Mouse (Mus musculus): ENCODE results near the gene Stoml3. TPM values are rescaled to one million over a fixed set of nuclear protein-coding genes. Genes with fewer than 3 reads are reported as not detected.

Stoml3 gene
- polyA plus RNA-seq, 1 experiment from 2014 or later = 0.17 TPM

DNA sequence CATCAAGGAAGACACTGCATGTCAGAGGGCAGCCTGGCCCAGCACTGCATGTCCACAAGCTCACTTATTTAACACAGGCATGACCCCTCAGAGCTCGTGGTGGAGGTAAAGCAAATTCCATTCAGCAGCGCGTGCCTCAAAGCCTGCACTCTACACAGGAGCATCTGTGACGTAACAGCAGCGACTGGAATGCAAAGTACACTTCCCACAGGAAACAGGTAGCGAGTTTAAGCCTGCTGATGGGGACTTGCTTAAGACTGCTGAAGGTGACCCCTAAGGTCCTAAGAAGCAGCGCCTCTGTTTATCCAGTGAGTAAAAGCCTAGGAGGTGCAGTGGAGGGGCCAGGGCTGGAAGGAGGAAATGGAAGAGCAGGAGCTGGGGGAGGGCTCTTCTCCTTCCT is 33.5 kb upstream of the Stoml3 start:
- H3K4me1 ChIP-seq (ENCODE audit: control insufficient read depth, insufficient read depth, low read length) = no peaks in the 10 kb centered on the region
- WGBS (ENCODE audit: insufficient replicate concordance) = 77% methylated on average over 7 of the region's 7 CpGs
- H3K36me3 ChIP-seq (ENCODE audit: control insufficient read depth, insufficient read depth, low read length) = peaks cover 20% of the 10 kb centered on the region
- no peaks in the 10 kb centered on the region for H3K9me3 ChIP-seq (replicated peaks; ENCODE audit: control insufficient read depth, low read length)
- no peaks in the 10 kb centered on the region for H3K27me3 ChIP-seq (ENCODE audit: control insufficient read depth, insufficient read depth, low read length)
- no peak overlapping the region for H3K4me3 ChIP-seq (ENCODE audit: low read depth, low read length)
- H3K27ac ChIP-seq (ENCODE audit: low read depth, low read length) = no peak overlapping the region
- no peak for ATAC-seq (replicated peaks; ENCODE audit: insufficient number of reproducible peaks, low FRiP score, low TSS enrichment)
- no peak overlapping the region for H3K9ac ChIP-seq (ENCODE audit: low read depth, low read length)
- H3K4me2 ChIP-seq = no peak overlapping the region

GRCm38 (mm10) chr3:53457750-53458149 is 30.7 kb upstream of the Stoml3 start:
- Histone ChIP-seq H3K36me3 (ENCODE audit: control insufficient read depth, insufficient read depth, low read length) (peaks cover 14% of the 10 kb centered on the region), H3K4me2 (no peak overlapping the region), H3K4me3 (ENCODE audit: low read depth, low read length) (no peak overlapping the region), H3K27ac (ENCODE audit: low read depth, low read length) (no peak overlapping the region), H3K9me3 (replicated peaks; ENCODE audit: control insufficient read depth, low read length) (no peaks in the 10 kb centered on the region), H3K4me1 (ENCODE audit: control insufficient read depth, insufficient read depth, low read length) (peaks cover 4% of the 10 kb centered on the region; the same call in 1 of the 2 replicates), H3K27me3 (ENCODE audit: control insufficient read depth, insufficient read depth, low read length) (no peaks in the 10 kb centered on the region), H3K9ac (ENCODE audit: low read depth, low read length) (no peak overlapping the region)
- ATAC-seq (replicated peaks; ENCODE audit: insufficient number of reproducible peaks, low FRiP score, low TSS enrichment) = no peak
- WGBS (ENCODE audit: insufficient replicate concordance) = 65% methylated on average over 5 of the region's 5 CpGs

- Histone ChIP-seq H3K4me3 (ENCODE audit: low read depth, low read length) (no peak overlapping the region), H3K9ac (ENCODE audit: low read depth, low read length) (no peak overlapping the region), H3K27ac (ENCODE audit: low read depth, low read length) (no peak overlapping the region), H3K27me3 (ENCODE audit: control insufficient read depth, insufficient read depth, low read length) (no peaks in the 10 kb centered on the region), H3K4me2 (no peak overlapping the region), H3K36me3 (ENCODE audit: control insufficient read depth, insufficient read depth, low read length) (peaks cover 10% of the 10 kb centered on the region), H3K4me1 (ENCODE audit: control insufficient read depth, insufficient read depth, low read length) (peaks cover 4% of the 10 kb centered on the region), H3K9me3 (replicated peaks; ENCODE audit: control insufficient read depth, low read length) (no peaks in the 10 kb centered on the region)
- 65% methylated on average over 9 of the region's 9 CpGs for WGBS (ENCODE audit: insufficient replicate concordance)
- ATAC-seq (replicated peaks; ENCODE audit: insufficient number of reproducible peaks, low FRiP score, low TSS enrichment) = no peak
Observed at GRCm38 (mm10) chr3:53460106-53460505, 28.3 kb upstream of the Stoml3 start.

DNA sequence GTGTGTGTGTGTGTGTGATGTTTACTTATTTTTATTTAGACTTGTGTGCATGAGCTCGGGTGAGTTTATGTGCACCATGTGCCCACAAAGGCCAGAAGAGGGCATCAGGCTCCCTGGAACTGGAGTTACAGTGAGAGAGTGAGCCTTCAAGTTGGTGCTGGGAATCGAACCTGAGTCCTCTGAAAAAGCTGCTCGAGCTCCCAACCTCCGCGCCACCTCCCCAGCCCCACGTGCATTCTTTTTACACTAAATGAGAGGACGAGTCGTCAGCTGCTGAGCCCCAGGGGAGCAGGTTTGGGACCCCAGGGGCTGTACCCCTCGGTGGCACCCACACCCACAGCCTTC is 25.8 kb upstream of the Stoml3 start:
- H3K27ac ChIP-seq (ENCODE audit: low read depth, low read length) = peak overlapping the region; percentile 73
- peaks cover 17% of the 10 kb centered on the region for H3K4me1 ChIP-seq (ENCODE audit: control insufficient read depth, insufficient read depth, low read length)
- H3K36me3 ChIP-seq (ENCODE audit: control insufficient read depth, insufficient read depth, low read length) = peaks cover 2% of the 10 kb centered on the region; the same call in 1 of the 2 replicates
- no peaks in the 10 kb centered on the region for H3K9me3 ChIP-seq (replicated peaks; ENCODE audit: control insufficient read depth, low read length)
- no peaks in the 10 kb centered on the region for H3K27me3 ChIP-seq (ENCODE audit: control insufficient read depth, insufficient read depth, low read length)
- peak overlapping the region; percentile 93 for H3K9ac ChIP-seq (ENCODE audit: low read depth, low read length)
- peak overlapping the region; percentile 96 for H3K4me3 ChIP-seq (ENCODE audit: low read depth, low read length)
- peak; percentile 11; the same call in 1 of the 2 replicates for ATAC-seq (replicated peaks; ENCODE audit: insufficient number of reproducible peaks, low FRiP score, low TSS enrichment)
- WGBS (ENCODE audit: insufficient replicate concordance) = 3% methylated on average over 9 of the region's 9 CpGs
- H3K4me2 ChIP-seq = peak overlapping the region; percentile 66

- WGBS (ENCODE audit: insufficient replicate concordance) = under 1% methylated on average over 52 of the region's 52 CpGs
- H3K27ac ChIP-seq (ENCODE audit: low read depth, low read length) = peak within 1 kb of the TSS; percentile 73
- peak within 1 kb of the TSS; percentile 93 for H3K9ac ChIP-seq (ENCODE audit: low read depth, low read length)
- peaks cover 2% of the 10 kb centered on the region; the same call in 1 of the 2 replicates for H3K36me3 ChIP-seq (ENCODE audit: control insufficient read depth, insufficient read depth, low read length)
- H3K27me3 ChIP-seq (ENCODE audit: control insufficient read depth, insufficient read depth, low read length) = no peaks in the 10 kb centered on the region
- peak; percentile 94 for ATAC-seq (replicated peaks; ENCODE audit: insufficient number of reproducible peaks, low FRiP score, low TSS enrichment)
- peak within 1 kb of the TSS; percentile 66 for H3K4me2 ChIP-seq
- peaks cover 17% of the 10 kb centered on the region for H3K4me1 ChIP-seq (ENCODE audit: control insufficient read depth, insufficient read depth, low read length)
- peak within 1 kb of the TSS; percentile 96 for H3K4me3 ChIP-seq (ENCODE audit: low read depth, low read length)
- H3K9me3 ChIP-seq (replicated peaks; ENCODE audit: control insufficient read depth, low read length) = no peaks in the 10 kb centered on the region
Observed at GRCm38 (mm10) chr3:53463046-53463764, 25.2 kb upstream of the Stoml3 start, which contains the start of the genes Nhlrc3 and Proser1. Gene Nhlrc3 (minus strand): TSS chr3:53463332. Gene Proser1 (plus strand): TSS chr3:53463666.

GRCm38 (mm10) chr3:53463765-53464114 is 24.7 kb upstream of the Stoml3 start:
- Histone ChIP-seq H3K4me2 (peak overlapping the region; percentile 66), H3K36me3 (ENCODE audit: control insufficient read depth, insufficient read depth, low read length) (no peaks in the 10 kb centered on the region; the same call in 1 of the 2 replicates), H3K9ac (ENCODE audit: low read depth, low read length) (peak overlapping the region; percentile 93), H3K27me3 (ENCODE audit: control insufficient read depth, insufficient read depth, low read length) (no peaks in the 10 kb centered on the region), H3K27ac (ENCODE audit: low read depth, low read length) (peak overlapping the region; percentile 73), H3K9me3 (replicated peaks; ENCODE audit: control insufficient read depth, low read length) (no peaks in the 10 kb centered on the region), H3K4me1 (ENCODE audit: control insufficient read depth, insufficient read depth, low read length) (peaks cover 21% of the 10 kb centered on the region), H3K4me3 (ENCODE audit: low read depth, low read length) (peak overlapping the region; percentile 96)
- WGBS (ENCODE audit: insufficient replicate concordance) = 0% methylated on average over 35 of the region's 35 CpGs
- peak; percentile 50; the same call in 1 of the 2 replicates for ATAC-seq (replicated peaks; ENCODE audit: insufficient number of reproducible peaks, low FRiP score, low TSS enrichment)

- H3K36me3 ChIP-seq (ENCODE audit: control insufficient read depth, insufficient read depth, low read length) = no peaks in the 10 kb centered on the region; the same call in 1 of the 2 replicates
- peak overlapping the region; percentile 73 for H3K27ac ChIP-seq (ENCODE audit: low read depth, low read length)
- peak overlapping the region; percentile 66 for H3K4me2 ChIP-seq
- no peak for ATAC-seq (replicated peaks; ENCODE audit: insufficient number of reproducible peaks, low FRiP score, low TSS enrichment)
- no peaks in the 10 kb centered on the region for H3K9me3 ChIP-seq (replicated peaks; ENCODE audit: control insufficient read depth, low read length)
- peak overlapping the region; percentile 93 for H3K9ac ChIP-seq (ENCODE audit: low read depth, low read length)
- under 1% methylated on average over 20 of the region's 20 CpGs for WGBS (ENCODE audit: insufficient replicate concordance)
- peaks cover 21% of the 10 kb centered on the region for H3K4me1 ChIP-seq (ENCODE audit: control insufficient read depth, insufficient read depth, low read length)
- H3K27me3 ChIP-seq (ENCODE audit: control insufficient read depth, insufficient read depth, low read length) = no peaks in the 10 kb centered on the region
- peak overlapping the region; percentile 96 for H3K4me3 ChIP-seq (ENCODE audit: low read depth, low read length)
Observed at GRCm38 (mm10) chr3:53464146-53464698, 24.2 kb upstream of the Stoml3 start.

DNA sequence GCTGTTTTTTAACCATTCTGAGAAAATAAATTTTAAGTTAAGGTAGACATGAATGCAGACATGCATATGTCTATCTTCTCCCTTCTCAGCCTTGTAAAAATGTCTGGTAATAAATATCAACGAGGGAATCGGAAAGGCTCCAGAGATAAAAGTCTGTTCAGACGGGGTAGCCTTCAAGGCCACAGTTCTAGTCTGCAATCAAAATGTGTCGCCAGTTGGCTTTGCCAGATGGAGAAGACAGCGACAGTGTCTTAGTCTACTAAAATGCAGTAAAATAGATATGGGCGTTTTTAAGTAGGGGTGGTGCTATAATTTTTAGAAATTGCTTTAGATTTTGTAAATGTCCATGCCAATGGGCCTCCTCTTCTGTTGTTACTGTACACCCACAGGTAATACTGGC is 23.1 kb upstream of the Stoml3 start:
- Histone ChIP-seq H3K9ac (ENCODE audit: low read depth, low read length) (peak overlapping the region; percentile 46; the same call in 1 of the 2 replicates), H3K4me1 (ENCODE audit: control insufficient read depth, insufficient read depth, low read length) (peaks cover 21% of the 10 kb centered on the region), H3K9me3 (replicated peaks; ENCODE audit: control insufficient read depth, low read length) (no peaks in the 10 kb centered on the region), H3K4me2 (peak overlapping the region; percentile 66), H3K27me3 (ENCODE audit: control insufficient read depth, insufficient read depth, low read length) (no peaks in the 10 kb centered on the region), H3K4me3 (ENCODE audit: low read depth, low read length) (peak overlapping the region; percentile 96), H3K36me3 (ENCODE audit: control insufficient read depth, insufficient read depth, low read length) (no peaks in the 10 kb centered on the region; the same call in 1 of the 2 replicates), H3K27ac (ENCODE audit: low read depth, low read length) (no peak overlapping the region)
- 41% methylated on average over 6 of the region's 6 CpGs for WGBS (ENCODE audit: insufficient replicate concordance)
- ATAC-seq (replicated peaks; ENCODE audit: insufficient number of reproducible peaks, low FRiP score, low TSS enrichment) = no peak

Measured in heart, embryonic 11.5 days (tissue).